Comparison of ENCODE assay signal across 26 mouse cellular contexts in genomic region chr13:60376705-60377104, GRCm38 (mm10).
DNase-seq lines count a peak whose midpoint lies in the region; ATAC-seq lines count a peak whose summit lies in the region.
"Had no signal": no experiment of that assay in that cellular context is flagged by ENCODE, and none has a peak within 500 bp of the region (broad histone marks: within the 10 kb centered on the region; RNA-seq: fewer than 3 reads in every experiment).

No protein-coding gene starts in this region.

- no peaks in the 10 kb centered on the region for H3K27me3 ChIP-seq in kidney, embryonic 14.5 days (ENCODE audit: control insufficient read depth, insufficient read depth, low read length)
- H3K27me3 ChIP-seq in embryonic facial prominence, embryonic 14.5 days (replicated peaks; ENCODE audit: control insufficient read depth, insufficient read depth, low read length) = no peaks in the 10 kb centered on the region
- no peaks in the 10 kb centered on the region for H3K27me3 ChIP-seq in limb, embryonic 10.5 days (ENCODE audit: low read depth, poor library complexity, severe bottlenecking)
- no peaks in the 10 kb centered on the region for H3K27me3 ChIP-seq in limb, embryonic 15.5 days
- H3K27me3 ChIP-seq: forebrain, embryonic 12.5 days; heart, embryonic 15.5 days; midbrain, embryonic 12.5 days; neural tube, embryonic 12.5 days had no signal

- no peak for DNase-seq in kidney, postnatal 10 days
- no peak for DNase-seq in embryonic facial prominence, embryonic 14.5 days (ENCODE audit: low spot score)
- DNase-seq in limb, embryonic 10.5 days (ENCODE audit: low spot score) = no peak
- DNase-seq in cerebellum, adult 8-10 months = no peak
- no peak for DNase-seq in adrenal gland, postnatal 36 days
- DNase-seq: adrenal gland, postnatal 25 days; cerebellum, adult 18-20 months; cerebellum, postnatal 25 days; gastrocnemius, postnatal 10 days; kidney, adult 9 months; kidney, postnatal 36 days; lung, postnatal 36 days; thymus, postnatal 25 days had no signal

- H3K36me3 ChIP-seq in kidney, embryonic 14.5 days (ENCODE audit: control insufficient read depth, insufficient read depth, low read length) = no peaks in the 10 kb centered on the region
- H3K36me3 ChIP-seq in embryonic facial prominence, embryonic 14.5 days (ENCODE audit: control insufficient read depth, insufficient read depth, low read length) = no peaks in the 10 kb centered on the region
- H3K36me3 ChIP-seq in limb, embryonic 10.5 days = no peaks in the 10 kb centered on the region
- H3K36me3 ChIP-seq in limb, embryonic 15.5 days = no peaks in the 10 kb centered on the region
- H3K36me3 ChIP-seq: forebrain, embryonic 12.5 days; heart, embryonic 10.5 days; heart, embryonic 15.5 days; midbrain, embryonic 12.5 days; neural tube, embryonic 12.5 days had no signal

- H3K4me2 ChIP-seq in kidney, embryonic 14.5 days (replicated peaks; ENCODE audit: low read depth, low read length) = no peak overlapping the region
- H3K4me2 ChIP-seq in embryonic facial prominence, embryonic 14.5 days (ENCODE audit: low read depth, low read length) = no peak overlapping the region
- H3K4me2 ChIP-seq in limb, embryonic 15.5 days = no peak overlapping the region
- H3K4me2 ChIP-seq: forebrain, embryonic 12.5 days; heart, embryonic 15.5 days; liver, embryonic 11.5 days; midbrain, embryonic 12.5 days; neural tube, embryonic 12.5 days had no signal

- H3K4me1 ChIP-seq in kidney, embryonic 14.5 days (ENCODE audit: control insufficient read depth, insufficient read depth, low read length) = no peaks in the 10 kb centered on the region
- H3K4me1 ChIP-seq in embryonic facial prominence, embryonic 14.5 days (ENCODE audit: control insufficient read depth, insufficient read depth, low read length) = no peaks in the 10 kb centered on the region; the same call in 1 of the 2 replicates
- peaks cover 7% of the 10 kb centered on the region for H3K4me1 ChIP-seq in limb, embryonic 10.5 days
- peaks cover 10% of the 10 kb centered on the region; the same call in 1 of the 2 replicates for H3K4me1 ChIP-seq in limb, embryonic 15.5 days
- H3K4me1 ChIP-seq: forebrain, embryonic 12.5 days; heart, embryonic 10.5 days; heart, embryonic 15.5 days; midbrain, embryonic 12.5 days; neural tube, embryonic 12.5 days had no signal

- no peak for ATAC-seq in kidney, embryonic 14.5 days (ENCODE audit: low FRiP score, low TSS enrichment)
- ATAC-seq in embryonic facial prominence, embryonic 14.5 days (ENCODE audit: low read depth) = no peak
- peak; percentile 75; the same call in 1 of the 2 replicates for ATAC-seq in limb, embryonic 15.5 days (ENCODE audit: insufficient number of reproducible peaks, low FRiP score, low TSS enrichment, low read depth)
- ATAC-seq: hindbrain, embryonic 16.5 days had no signal

- WGBS in kidney, embryonic 14.5 days = 71% methylated on average over 2 of the region's 2 CpGs
- WGBS in embryonic facial prominence, embryonic 14.5 days = 56% methylated on average over 2 of the region's 2 CpGs
- WGBS in limb, embryonic 10.5 days = 68% methylated on average over 2 of the region's 2 CpGs
- 43% methylated on average over 2 of the region's 2 CpGs for WGBS in limb, embryonic 15.5 days

- no peak overlapping the region for H3K9ac ChIP-seq in kidney, embryonic 14.5 days (ENCODE audit: low read depth, low read length)
- no peak overlapping the region for H3K9ac ChIP-seq in embryonic facial prominence, embryonic 14.5 days (ENCODE audit: low read depth, low read length)
- no peak overlapping the region for H3K9ac ChIP-seq in limb, embryonic 15.5 days
- H3K9ac ChIP-seq: forebrain, embryonic 12.5 days; heart, embryonic 15.5 days; midbrain, embryonic 12.5 days; neural tube, embryonic 12.5 days had no signal

- no peak overlapping the region for H3K4me3 ChIP-seq in kidney, embryonic 14.5 days (ENCODE audit: low read length)
- no peak overlapping the region for H3K4me3 ChIP-seq in embryonic facial prominence, embryonic 14.5 days (ENCODE audit: low read depth, low read length)
- no peak overlapping the region for H3K4me3 ChIP-seq in limb, embryonic 10.5 days
- no peak overlapping the region for H3K4me3 ChIP-seq in limb, embryonic 15.5 days
- H3K4me3 ChIP-seq: erythroblast, embryonic 14.5 days; forebrain, embryonic 12.5 days; heart, embryonic 10.5 days; heart, embryonic 15.5 days; layer of hippocampus, adult 2 months; left cerebral cortex, adult 2 months; midbrain, embryonic 12.5 days; myocyte; neural tube, embryonic 12.5 days had no signal

- 0 out of 2 replicates have a peak overlapping the region, but pooled peaks have one; percentile 11 for H3K27ac ChIP-seq in kidney, embryonic 14.5 days (ENCODE audit: low read depth, low read length)
- H3K27ac ChIP-seq in embryonic facial prominence, embryonic 14.5 days (replicated peaks; ENCODE audit: low read depth, low read length) = 0 out of 2 replicates have a peak overlapping the region, but pooled peaks have one; percentile 17
- peak overlapping the region; percentile 62; the same call in 1 of the 2 replicates for H3K27ac ChIP-seq in limb, embryonic 10.5 days
- peak overlapping the region; percentile 57 for H3K27ac ChIP-seq in limb, embryonic 15.5 days
- H3K27ac ChIP-seq: forebrain, embryonic 12.5 days; heart, embryonic 10.5 days; heart, embryonic 15.5 days; layer of hippocampus, adult 2 months; left cerebral cortex, adult 2 months; midbrain, embryonic 12.5 days; neural tube, embryonic 12.5 days had no signal

- H3K9me3 ChIP-seq in kidney, embryonic 14.5 days (ENCODE audit: control insufficient read depth, low read length) = no peaks in the 10 kb centered on the region
- H3K9me3 ChIP-seq in embryonic facial prominence, embryonic 14.5 days (ENCODE audit: control insufficient read depth, low read length) = no peaks in the 10 kb centered on the region
- no peaks in the 10 kb centered on the region for H3K9me3 ChIP-seq in limb, embryonic 10.5 days (replicated peaks)
- H3K9me3 ChIP-seq in limb, embryonic 15.5 days = no peaks in the 10 kb centered on the region
- H3K9me3 ChIP-seq: forebrain, embryonic 12.5 days; heart, embryonic 10.5 days; heart, embryonic 15.5 days; midbrain, embryonic 12.5 days; neural tube, embryonic 12.5 days had no signal

Comparison
In these comparisons a context has a peak if more than half of its experiments do, and no peak if none do; other contexts are left out.
1. H3K27ac ChIP-seq: peak in every context shown above with its lines; median percentile 62 in limb, embryonic 10.5 days; 57 in limb, embryonic 15.5 days; 17 in embryonic facial prominence, embryonic 14.5 days; 11 in kidney, embryonic 14.5 days.